Mouse (Mus musculus) neural tube, postnatal 0 days (tissue): ENCODE measurements around the gene Nelfe. TPM values are rescaled to one million over a fixed set of nuclear protein-coding genes. Genes with fewer than 3 reads are reported as not detected.

Experiments used
- microRNA-seq: library from miRNA; unstranded; fragments of <30 nt; microRNA quantifications from one replicate; pipeline ENCODE4, GENCODE M21; 2016
- polyA plus RNA-seq: library from polyadenylated mRNA; unstranded; fragments of >200 nt; fragmentation: Nextera tagmentation; extraction: Ambion mirVana; gene quantifications from 2 replicates; pipeline ENCODE4 v1.2.1, GENCODE M21; 2015

Nelfe gene
- polyA plus RNA-seq: 57.6 and 63.6 TPM in 2 replicates

DNA sequence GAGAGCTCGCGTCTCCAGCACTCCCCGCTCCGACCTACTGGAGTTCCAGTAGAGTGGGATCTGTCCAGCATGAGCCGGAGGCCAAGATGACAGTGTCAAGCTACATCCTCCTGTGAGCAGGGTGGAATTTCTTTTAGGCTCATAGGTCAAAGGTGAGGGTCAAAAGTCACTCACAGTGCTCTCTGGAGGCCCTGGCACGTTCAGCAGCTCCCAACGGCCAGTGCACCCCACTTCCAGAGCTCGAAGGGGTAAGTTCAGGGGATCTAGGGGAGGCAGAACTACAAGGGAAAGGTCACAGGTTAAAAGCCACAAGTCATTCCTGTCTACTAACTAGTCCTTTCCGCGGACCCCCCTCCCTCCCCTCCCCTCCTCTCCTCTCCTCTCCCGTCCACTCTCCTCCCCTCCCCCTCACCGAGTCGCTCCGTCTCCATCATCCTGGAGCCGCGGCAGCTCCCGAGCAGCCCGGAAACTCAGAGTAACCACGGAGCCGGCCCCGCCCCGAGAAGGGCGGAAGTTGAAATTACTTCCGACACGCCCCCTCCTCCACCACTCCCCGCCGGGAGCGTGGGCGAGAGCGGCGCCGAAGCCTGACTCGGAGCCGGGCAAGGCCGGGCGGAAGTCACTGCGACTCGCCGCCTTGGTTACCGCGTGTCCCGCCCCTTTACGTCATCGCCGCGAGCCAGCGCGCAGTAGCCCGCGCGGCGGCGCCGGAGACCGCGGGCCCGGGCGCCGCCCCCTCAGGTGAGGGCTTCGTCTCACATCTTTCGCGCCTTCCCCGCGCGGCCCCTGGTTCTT is at the start of gene Nelfe, which contains the start of gene Skiv2l:
Gene Nelfe, plus strand, starts transcription at position 670 of the 795 bp plus-strand sequence.
Gene Skiv2l, minus strand, starts transcription at position 489 of the 795 bp plus-strand sequence.

DNA sequence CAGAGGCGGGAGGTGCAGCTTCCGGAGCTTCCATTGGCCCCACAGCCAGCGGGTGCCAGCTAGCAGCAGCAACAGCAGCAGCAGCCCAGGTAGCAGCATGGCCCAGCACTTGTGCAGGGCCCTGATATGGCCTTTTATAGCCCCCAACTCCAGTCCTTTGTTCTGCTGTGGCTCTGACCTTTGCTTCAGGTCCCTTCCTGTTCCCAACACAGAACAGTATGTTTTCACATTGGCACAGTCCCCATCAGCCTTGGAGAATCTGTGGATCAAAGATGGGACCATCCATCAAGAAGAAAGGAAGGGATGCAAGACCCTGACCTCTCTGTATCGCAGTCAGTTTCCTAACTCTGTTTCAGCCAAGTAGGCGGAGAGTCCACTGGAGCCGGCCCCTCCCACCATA is 45.9 kb upstream of the Nelfe start, which contains the start of gene Cyp21a1:
Gene Cyp21a1, minus strand, starts transcription at position 261 of the 400 bp plus-strand sequence.

DNA sequence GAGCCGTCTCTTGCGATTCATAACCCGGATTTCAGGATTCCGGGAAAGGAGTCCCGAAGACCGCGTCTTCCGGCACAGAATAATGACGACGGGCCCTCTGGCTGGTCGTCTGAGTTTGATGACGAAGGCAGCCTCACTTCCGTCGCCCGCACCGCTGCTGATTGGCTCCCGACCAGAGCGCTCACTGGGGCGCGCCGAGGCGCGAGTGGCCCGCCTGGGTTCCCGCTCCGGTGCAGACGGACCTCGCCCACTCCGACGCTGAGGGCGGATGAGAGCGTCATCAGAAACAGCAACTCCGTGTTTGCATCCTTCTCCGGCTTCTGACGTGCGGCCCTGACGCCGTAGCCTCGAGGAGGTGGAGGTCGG is 13.4 kb upstream of the Nelfe start, which contains the start of the genes Stk19 and Dxo:
Gene Stk19, minus strand, starts transcription at position 90 of the 366 bp plus-strand sequence.
Gene Dxo, plus strand, starts transcription at position 164 of the 366 bp plus-strand sequence.

DNA sequence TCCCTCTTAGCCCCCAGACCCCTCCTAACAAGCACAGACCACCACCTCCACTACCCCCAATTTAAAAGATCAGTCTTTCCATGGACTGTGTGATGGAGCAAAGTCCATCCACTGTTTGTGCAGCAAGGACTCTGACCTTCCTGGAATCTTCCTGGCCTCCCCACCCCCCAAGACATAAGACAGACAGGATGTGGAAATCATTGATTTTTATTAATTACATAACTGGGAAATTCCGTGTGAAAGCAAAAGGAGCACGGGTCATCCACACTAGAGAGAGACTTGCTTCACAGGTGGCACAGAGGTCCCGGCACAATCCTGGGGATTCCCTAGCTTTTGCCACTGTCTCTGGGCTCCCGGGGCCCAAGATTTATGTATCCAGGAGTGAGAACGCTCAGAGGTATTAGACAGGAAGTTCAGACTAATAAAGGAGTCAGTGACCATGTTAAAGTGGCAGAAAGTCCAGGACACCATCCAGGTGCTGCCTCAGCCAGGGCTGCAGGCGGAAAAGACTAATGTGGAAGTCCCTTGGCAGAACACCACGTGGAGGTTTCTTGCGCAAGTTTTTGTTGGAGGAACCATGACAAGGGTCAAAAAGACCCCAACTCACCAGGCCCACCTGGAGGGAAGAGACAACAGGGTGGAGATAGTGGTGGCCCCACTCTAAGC is 12.4 kb downstream of the Nelfe start, which contains the start of gene Cfb:
Gene Cfb, minus strand, starts transcription at position 103 of the 666 bp plus-strand sequence.

DNA sequence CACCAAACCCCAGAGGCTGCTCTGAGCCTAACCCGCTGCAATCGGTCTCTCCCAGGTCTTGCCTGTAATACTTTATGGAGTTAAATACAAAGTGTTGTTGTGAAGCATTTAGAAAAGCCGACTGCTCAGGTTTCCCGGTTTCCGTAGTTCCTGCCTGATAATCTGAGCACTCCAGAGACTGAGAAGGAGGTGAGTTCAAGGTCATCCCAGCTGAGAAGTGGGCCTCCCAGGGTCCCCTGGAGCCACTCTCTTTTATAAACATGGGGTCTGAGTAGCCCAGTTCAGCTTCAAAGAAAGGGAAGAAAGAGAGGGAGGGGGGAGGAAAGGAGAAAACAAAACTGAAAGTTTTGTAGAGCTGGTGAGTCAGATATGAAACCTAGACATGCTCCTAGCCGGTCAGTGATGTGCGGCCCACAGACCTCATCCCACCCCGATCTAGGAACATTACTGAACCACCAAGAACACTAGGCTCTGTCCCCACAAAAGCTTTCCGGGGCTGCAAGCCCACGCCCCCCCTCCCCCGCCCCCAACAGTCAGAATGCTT is 29.2 kb downstream of the Nelfe start, which contains the start of gene Zbtb12:
Gene Zbtb12, plus strand, starts transcription at position 148 of the 544 bp plus-strand sequence.

DNA sequence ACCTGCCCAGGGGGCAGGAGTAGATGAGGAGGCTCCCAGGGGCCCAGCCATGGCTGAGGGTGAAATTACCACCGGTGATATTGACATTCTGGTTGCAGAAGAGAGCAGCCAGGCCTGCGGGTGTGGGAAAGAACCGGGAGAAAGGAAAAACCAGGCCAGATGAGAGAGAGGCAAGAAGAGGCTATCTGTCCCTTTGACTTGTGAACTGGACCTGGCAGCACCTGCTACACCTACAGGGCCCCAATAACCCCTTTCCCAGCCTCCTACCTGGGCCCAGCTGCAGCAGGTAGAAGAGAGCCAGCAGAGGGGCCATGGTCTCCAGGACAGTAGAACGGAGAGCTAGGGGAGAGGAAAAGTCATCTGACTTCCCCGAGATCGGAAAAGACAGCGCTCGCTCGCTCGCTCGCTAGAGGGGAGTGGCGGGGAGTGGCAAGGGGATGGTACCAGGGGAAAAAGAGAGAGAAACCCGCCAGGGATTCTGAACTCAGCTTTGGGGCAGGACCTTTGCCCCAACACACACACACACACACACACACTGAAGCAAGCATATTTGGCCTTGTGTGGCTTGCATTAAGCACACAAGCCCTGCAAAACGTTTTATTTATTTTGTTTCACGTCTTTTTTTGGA is 31.6 kb downstream of the Nelfe start, which contains the start of gene Gm20547:
Gene Gm20547, minus strand, starts transcription at position 360 of the 628 bp plus-strand sequence.

DNA sequence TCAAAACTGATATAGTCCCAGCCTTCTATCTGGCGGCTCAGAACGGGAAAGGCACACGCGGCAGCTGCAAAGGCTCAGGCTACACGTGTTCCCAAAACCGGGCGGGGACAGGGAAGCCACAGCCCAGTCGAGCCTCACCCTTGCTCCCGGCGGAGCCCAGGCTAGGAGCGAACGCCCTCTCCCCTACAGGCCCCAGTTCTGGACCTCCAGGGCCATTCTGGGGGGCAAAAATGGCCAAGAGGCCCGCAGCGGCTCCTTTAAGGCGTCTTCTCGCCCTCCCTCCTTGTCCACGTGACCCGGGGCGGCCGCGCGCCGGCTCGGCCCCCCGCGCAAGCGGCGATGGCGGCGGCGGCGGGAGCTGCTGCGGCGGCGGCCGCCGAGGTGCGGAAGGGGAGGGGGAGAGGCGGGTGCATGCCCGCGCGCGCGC is 48.0 kb downstream of the Nelfe start, which contains the start of the genes C2 and Ehmt2:
Gene C2, minus strand, starts transcription at position 106 of the 427 bp plus-strand sequence.
Gene Ehmt2, plus strand, starts transcription at position 310 of the 427 bp plus-strand sequence.

Small RNA genes within 50 kb of the gene (microRNA-seq; reads per million reads assigned to microRNA genes)
- gene Mir6970 (not detected), gene Mir6971 (3.5 reads per million, percentile 3 among the genes with 10 or more reads in this experiment), gene Mir6972 (not detected)

Other genes with a start within 250 kb of the Nelfe start
- 231 and 242 TPM in 2 replicates for gene Rnf5, start 246.7 kb upstream of the Nelfe start, polyA plus RNA-seq
- gene Agpat1, start 246.1 kb upstream of the Nelfe start, polyA plus RNA-seq: 109 and 123 TPM in 2 replicates
- gene Egfl8, start 234.4 kb upstream of the Nelfe start, polyA plus RNA-seq: 23.9 and 34.3 TPM in 2 replicates
- 20.3 and 21.8 TPM in 2 replicates for gene Ppt2, start 221.9 kb upstream of the Nelfe start, polyA plus RNA-seq
- gene Prrt1, start 220.9 kb upstream of the Nelfe start, polyA plus RNA-seq: 7.6 and 8.8 TPM in 2 replicates
- 14.2 and 16.1 TPM in 2 replicates for gene Fkbpl, start 205.6 kb upstream of the Nelfe start, polyA plus RNA-seq
- gene Atf6b, start 203.2 kb upstream of the Nelfe start, polyA plus RNA-seq: 73.3 and 80.3 TPM in 2 replicates
- gene Tnxb, start 179.9 kb upstream of the Nelfe start, polyA plus RNA-seq: 0.84 and 1.1 TPM in 2 replicates
- 2.0 and 2.5 TPM in 2 replicates for gene C4b, start 106.5 kb upstream of the Nelfe start, polyA plus RNA-seq
- gene Cyp21a1, start 45.8 kb upstream of the Nelfe start, polyA plus RNA-seq: not detected in 2 replicates
- 39.4 and 46.3 TPM in 2 replicates for gene Stk19, start 13.4 kb upstream of the Nelfe start, polyA plus RNA-seq
- 40.6 and 50.7 TPM in 2 replicates for gene Dxo, start 13.4 kb upstream of the Nelfe start, polyA plus RNA-seq
- 39.3 and 47.4 TPM in 2 replicates for gene Skiv2l, start 181 bp upstream of the Nelfe start, polyA plus RNA-seq
- gene Cfb, start 12.1 kb downstream of the Nelfe start, polyA plus RNA-seq: 1.4 and 1.6 TPM in 2 replicates
- gene Zbtb12, start 29.1 kb downstream of the Nelfe start, polyA plus RNA-seq: 6.0 and 6.9 TPM in 2 replicates
- not detected in 2 replicates for gene Gm20547, start 31.7 kb downstream of the Nelfe start, polyA plus RNA-seq
- 4.2 and 4.8 TPM in 2 replicates for gene C2, start 47.9 kb downstream of the Nelfe start, polyA plus RNA-seq
- 59.7 and 73.8 TPM in 2 replicates for gene Ehmt2, start 48.1 kb downstream of the Nelfe start, polyA plus RNA-seq
- 0.10 TPM in 1 of 2 replicates, not detected in the other for gene Slc44a4, start 64.1 kb downstream of the Nelfe start, polyA plus RNA-seq
- 40.7 and 44.0 TPM in 2 replicates for gene Neu1, start 80.9 kb downstream of the Nelfe start, polyA plus RNA-seq
- 0.79 and 1.4 TPM in 2 replicates for gene Hspa1b, start 108.8 kb downstream of the Nelfe start, polyA plus RNA-seq
- gene Gm20481, start 119.5 kb downstream of the Nelfe start, polyA plus RNA-seq: not detected in 2 replicates
- gene Hspa1a, start 121.8 kb downstream of the Nelfe start, polyA plus RNA-seq: 13.8 and 15.5 TPM in 2 replicates
- gene Hspa1l, start 122.3 kb downstream of the Nelfe start, polyA plus RNA-seq: 0.58 and 0.76 TPM in 2 replicates
- 88.6 and 94.3 TPM in 2 replicates for gene Lsm2, start 131.5 kb downstream of the Nelfe start, polyA plus RNA-seq
- 38.5 and 45.0 TPM in 2 replicates for gene Vars, start 150.6 kb downstream of the Nelfe start, polyA plus RNA-seq
- 0.25 and 0.59 TPM in 2 replicates for gene Vwa7, start 166.2 kb downstream of the Nelfe start, polyA plus RNA-seq
- gene Sapcd1, start 177.6 kb downstream of the Nelfe start, polyA plus RNA-seq: 3.2 and 4.4 TPM in 2 replicates
- gene Msh5, start 196.4 kb downstream of the Nelfe start, polyA plus RNA-seq: 1.6 and 2.0 TPM in 2 replicates
- gene Clic1, start 199.6 kb downstream of the Nelfe start, polyA plus RNA-seq: 72.4 and 75.0 TPM in 2 replicates
- gene Ddah2, start 208.6 kb downstream of the Nelfe start, polyA plus RNA-seq: 173 and 187 TPM in 2 replicates
- not detected in 2 replicates for gene Ly6g6c, start 215.0 kb downstream of the Nelfe start, polyA plus RNA-seq
- 0.19 and 0.22 TPM in 2 replicates for gene Mpig6b, start 215.8 kb downstream of the Nelfe start, polyA plus RNA-seq
- gene Ly6g6e, start 226.5 kb downstream of the Nelfe start, polyA plus RNA-seq: 0.52 and 1.2 TPM in 2 replicates
- gene Ly6g6d, start 227.7 kb downstream of the Nelfe start, polyA plus RNA-seq: 0.81 and 1.9 TPM in 2 replicates
- gene Ly6g6f, start 235.2 kb downstream of the Nelfe start, polyA plus RNA-seq: 0.31 TPM in 1 of 2 replicates, not detected in the other
- 114 and 120 TPM in 2 replicates for gene Abhd16a, start 238.9 kb downstream of the Nelfe start, polyA plus RNA-seq